Mouse (Mus musculus) colon, adult 2 months (tissue): ENCODE data around the gene Evl. TPM values are rescaled to one million over a fixed set of nuclear protein-coding genes. Genes with fewer than 3 reads are reported as not detected.

Source experiments
- polyA plus RNA-seq: library from polyadenylated mRNA; depleted of rRNA; stranded (reverse); fragments of >200 nt; gene quantifications from 2 replicates; pipeline ENCODE4 v1.2.3, GENCODE M21; 2012; rRNA removed

Evl gene
- 16.2 and 17.5 TPM in 2 replicates for polyA plus RNA-seq

GRCm38 (mm10) chr12:108554120-108554841 is at the start of gene Evl:
Gene Evl (plus strand): TSS chr12:108554720.

GRCm38 (mm10) chr12:108702185-108702584 is 147.7 kb downstream of the Evl start, which contains the start of gene Degs2:
Gene Degs2 (minus strand): TSS chr12:108702315.

Other genes with a start within 250 kb of the Evl start
- 2.0 and 2.6 TPM in 2 replicates for gene Hhipl1, start 248.4 kb upstream of the Evl start, polyA plus RNA-seq
- gene Cyp46a1, start 220.3 kb upstream of the Evl start, polyA plus RNA-seq, result 1.1 and 1.2 TPM in 2 replicates
- gene Eml1, start 183.8 kb upstream of the Evl start, polyA plus RNA-seq, result 43.9 and 50.9 TPM in 2 replicates
- gene Degs2, start 147.6 kb downstream of the Evl start, polyA plus RNA-seq, result 305 and 307 TPM in 2 replicates
- gene Yy1, start 238.3 kb downstream of the Evl start, polyA plus RNA-seq, result 21.7 and 23.2 TPM in 2 replicates